Mouse (Mus musculus) brain, adult 10 weeks (tissue): ENCODE measurements around the gene Fam136a. TPM values are rescaled to one million over a fixed set of nuclear protein-coding genes. Genes with fewer than 3 reads are reported as not detected.

ENCODE experiments used
- polyA plus RNA-seq: library from polyadenylated mRNA; stranded (reverse); fragments of 350-450 nt; fragmentation: Illumina TruSeq; extraction: RNeasy Lipid Tissue Mini Kit (QIAGEN cat#74804); gene quantifications from one replicate; pipeline ENCODE4 v1.2.3, GENCODE M21; 2015; ENCODE audit warnings: low read depth, low replicate concordance

Gene Fam136a
- polyA plus RNA-seq = 37.2 TPM

DNA sequence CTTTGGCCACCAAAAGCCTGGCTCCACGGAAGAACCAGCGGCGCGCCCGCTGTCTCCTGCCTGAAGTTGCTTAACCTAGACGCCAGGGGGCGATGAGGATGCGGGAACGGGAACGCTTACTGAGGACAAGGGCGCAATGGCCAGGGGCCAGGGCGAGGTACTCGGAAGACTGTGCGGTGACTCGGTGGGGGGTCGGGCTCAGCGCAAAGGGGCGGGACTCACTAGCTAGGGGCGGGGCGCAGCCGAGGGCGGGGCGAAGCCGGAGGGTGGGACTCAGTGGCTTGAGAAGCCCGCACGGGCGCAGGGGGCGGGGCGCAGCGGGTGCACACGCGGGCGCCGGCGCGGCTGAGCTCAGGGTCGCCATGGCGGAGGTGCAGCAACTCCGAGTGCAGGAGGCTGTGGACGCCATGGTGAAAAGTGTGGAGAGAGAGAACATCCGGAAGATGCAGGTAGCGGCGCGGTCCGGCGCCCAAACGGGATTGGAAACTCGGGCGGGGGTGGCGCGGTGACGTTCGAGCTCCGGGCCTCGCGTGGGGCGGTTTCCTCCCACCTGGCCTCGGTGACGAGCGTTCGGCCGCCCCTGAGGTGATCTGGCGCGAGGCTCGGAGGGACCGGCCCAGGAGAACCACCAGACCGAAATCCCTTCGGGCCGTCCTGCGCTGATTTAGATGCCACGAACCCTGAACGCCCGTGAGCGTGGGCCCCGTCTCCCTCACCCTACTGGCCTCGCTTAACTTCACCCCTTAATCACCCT lies at the start of gene Fam136a:
Gene Fam136a (plus strand): TSS at position 276 of the 754 bp plus-strand sequence.

DNA sequence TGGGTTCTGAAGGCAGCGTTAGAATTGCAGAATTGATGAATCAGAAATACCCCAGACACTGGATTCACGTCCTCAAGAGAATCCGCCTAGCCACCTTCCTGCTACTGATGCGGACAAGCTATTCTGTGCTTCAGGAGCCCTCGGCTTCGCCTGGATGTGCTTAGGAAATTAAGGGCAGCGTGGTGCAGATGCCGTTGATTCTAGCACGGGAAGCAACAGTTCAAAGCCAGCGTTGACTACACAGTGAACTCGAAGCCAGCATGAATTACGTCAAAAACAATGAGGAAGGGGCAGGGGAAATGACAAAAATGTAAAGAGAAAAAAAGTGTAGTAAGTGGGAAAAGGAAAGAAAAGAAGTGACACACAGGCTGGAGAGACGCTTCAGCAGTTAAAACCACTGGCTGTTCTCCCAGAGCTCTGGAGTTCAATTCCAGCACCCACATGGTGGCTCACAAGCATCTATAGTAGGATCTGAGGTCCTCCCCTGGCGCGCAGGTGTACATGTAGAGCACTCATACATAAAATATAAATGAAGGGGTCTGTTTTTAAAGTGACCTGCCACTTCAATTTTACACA lies 5.4 kb downstream of the Fam136a start, which contains the start of gene Snrpg:
Gene Snrpg (plus strand): TSS at position 541 of the 576 bp plus-strand sequence.

DNA sequence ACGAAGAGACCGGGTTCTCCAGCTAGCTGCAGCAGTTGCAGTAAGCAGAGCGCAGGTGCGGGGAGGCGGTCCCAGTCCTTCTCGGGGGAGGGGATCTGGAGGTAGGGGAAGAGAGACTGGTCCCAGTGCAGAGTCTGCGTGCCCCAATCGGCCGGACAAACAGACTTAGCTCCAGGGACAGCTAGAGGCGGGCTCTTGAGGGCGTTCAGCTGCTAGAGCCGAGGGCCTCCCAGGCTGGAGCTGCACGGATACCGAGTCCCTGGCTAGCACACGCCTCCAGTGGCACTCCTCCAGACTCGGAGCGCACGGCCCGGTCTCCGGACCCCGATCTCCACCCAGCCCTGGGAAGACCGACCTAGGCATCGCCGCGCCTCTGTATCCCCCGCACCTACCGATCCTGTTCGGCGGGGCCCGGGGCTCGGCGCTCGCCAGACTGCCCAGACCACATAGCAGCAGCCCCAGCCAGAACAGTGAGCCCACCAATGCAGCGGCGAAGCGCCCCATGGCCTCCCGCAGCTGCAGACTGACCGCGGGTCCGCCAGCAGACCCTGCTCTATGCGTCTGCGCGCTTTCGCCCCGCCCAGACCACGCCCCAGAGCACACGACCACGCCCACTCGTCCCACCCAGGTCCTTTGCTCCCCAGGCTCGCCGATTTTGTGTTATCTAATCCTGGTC lies 31.3 kb downstream of the Fam136a start, which contains the start of gene Pcyox1:
Gene Pcyox1 (minus strand): TSS at position 574 of the 676 bp plus-strand sequence.

DNA sequence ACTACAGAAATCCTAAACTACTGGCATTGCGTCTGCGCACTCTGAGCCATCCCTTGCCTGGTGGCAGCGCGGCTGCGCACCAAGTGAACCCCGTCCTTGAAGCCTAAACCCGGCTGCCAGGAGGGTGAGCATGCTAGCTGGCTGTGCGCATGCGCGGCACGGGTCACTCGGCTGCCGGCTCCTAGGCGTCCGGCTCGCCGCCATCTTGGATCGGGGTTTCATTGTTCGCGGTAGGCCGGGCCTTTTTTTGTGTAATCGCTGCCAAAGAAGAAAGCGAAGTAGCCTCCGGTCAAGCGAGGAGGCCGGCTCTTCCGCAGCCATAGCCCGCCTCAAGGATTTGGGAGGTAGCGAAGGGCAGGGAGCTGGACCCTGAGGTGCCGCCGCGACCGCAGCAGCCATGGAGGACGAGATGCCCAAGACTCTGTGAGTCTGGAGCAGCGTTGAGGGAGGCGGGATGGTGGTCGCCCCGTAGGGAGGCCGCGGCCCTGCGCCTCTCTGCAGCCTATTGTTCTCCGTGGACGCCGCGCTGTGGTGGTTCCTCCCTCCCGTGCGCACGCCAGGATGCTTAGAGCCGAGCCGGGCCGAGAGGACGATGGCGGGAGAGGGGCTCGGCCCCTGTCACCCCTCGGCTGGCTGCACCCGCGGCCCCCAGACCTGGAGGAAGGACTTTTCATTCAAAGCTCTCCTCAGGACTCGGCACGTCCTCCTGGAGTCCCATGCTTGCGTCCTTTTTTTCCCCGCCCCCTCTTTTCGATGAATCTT lies 38.8 kb downstream of the Fam136a start, which contains the start of gene Tia1:
Gene Tia1 (plus strand): TSS at position 120 of the 762 bp plus-strand sequence.

Other genes with a start within 250 kb of the Fam136a start
- gene Tgfa, start 170.4 kb upstream of the Fam136a start, polyA plus RNA-seq = 23.5 TPM
- gene Snrpg, start 5.7 kb downstream of the Fam136a start, polyA plus RNA-seq = 83.3 TPM
- 76.9 TPM for gene Pcyox1, start 31.5 kb downstream of the Fam136a start, polyA plus RNA-seq
- gene Tia1, start 38.6 kb downstream of the Fam136a start, polyA plus RNA-seq = 120 TPM
- gene Gm44790, start 61.0 kb downstream of the Fam136a start, polyA plus RNA-seq = 0.82 TPM
- 19.1 TPM for gene C87436, start 72.7 kb downstream of the Fam136a start, polyA plus RNA-seq
- gene Pcbp1, start 160.7 kb downstream of the Fam136a start, polyA plus RNA-seq = 169 TPM